Mouse (Mus musculus): Measurements from ENCODE around the gene Cyp2ab1.
"Not testable (repeated sequence)": the region's sequence is repeated elsewhere in the genome, so short reads cannot be mapped to it uniquely, and the experiment has no call there.

The Cyp2ab1 gene

DNA sequence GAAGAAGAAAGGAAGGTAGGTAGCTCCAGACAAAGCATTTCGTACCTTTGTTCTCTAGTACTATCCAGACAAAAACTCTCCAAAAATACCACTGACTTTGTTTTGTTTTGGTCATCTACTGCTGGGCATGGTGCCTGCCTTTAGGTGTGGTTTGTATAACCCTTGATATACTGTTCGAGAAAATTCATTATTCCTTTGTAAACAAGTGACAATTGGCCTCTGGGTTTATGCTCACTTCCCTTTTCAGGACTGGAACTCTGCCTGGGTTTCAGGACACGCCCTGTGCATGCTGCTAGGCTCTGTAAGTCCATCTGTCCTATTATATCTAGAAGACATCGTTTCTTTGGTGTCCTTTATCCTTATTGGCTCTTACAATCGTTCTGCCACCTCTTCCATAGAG lies at the start of gene Cyp2ab1:
Gene Cyp2ab1 (minus strand): TSS at position 119 of the 400 bp plus-strand sequence.
- no peak for DNase-seq (ENCODE audit: low spot score)

DNA sequence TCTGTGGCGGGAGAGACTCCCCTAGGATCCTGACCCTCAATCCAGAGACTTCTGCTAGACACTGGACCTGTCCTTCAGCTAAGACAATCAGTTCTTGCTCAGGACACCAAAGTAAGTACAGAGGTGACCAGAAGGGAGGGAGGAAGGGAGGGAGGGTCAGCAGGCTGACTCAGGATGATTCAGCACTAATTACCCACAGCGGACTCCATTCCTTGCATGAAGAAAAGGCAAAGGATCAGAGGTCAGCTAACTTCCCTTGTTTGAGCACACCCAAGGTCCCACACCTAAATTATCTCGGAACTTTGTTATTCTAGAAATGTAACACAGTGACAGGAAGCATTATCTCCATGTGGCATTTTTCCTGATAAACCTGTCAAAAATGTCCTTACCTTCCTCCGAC lies 46.5 kb upstream of the Cyp2ab1 start:
- DNase-seq (ENCODE audit: low spot score): no peak

DNA sequence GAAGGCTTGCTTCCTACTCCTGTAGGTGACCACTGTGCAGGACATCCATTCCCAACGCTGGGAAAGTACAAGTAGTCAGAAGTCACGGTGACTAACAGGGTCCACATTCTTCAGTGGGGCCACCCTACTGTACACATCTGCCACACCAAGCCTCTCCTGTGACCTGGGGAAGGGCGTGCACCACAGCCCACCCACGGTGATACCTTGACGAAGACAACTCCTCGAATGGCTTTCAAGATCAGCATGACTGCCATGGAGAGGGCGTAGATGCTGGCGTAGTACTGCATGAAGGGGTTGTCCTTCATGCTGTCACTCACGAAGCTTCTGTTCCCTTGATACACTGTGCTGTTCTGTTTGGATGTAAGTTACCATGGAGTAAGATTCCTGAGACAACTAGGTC lies 43.0 kb upstream of the Cyp2ab1 start:
- DNase-seq (ENCODE audit: low spot score): no peak

DNA sequence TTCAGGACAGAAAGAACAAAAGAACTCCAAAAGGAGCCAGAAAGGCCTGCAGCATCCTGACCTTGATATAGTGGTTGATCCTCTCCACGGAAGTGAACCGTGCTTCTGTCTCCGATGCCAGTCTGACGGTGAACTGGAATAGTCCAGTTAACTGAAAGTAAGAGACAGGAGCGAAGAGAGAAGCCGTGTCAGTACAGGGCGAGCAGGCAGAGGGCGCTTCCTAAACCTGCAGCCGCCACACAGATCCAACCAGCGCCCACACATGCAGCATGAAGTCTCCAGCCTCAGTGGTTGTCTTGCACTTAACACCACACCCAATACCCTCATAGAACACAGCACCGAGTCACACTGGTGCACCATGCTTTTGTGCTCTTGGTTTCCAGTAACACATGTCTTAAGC lies 36.9 kb upstream of the Cyp2ab1 start:
- no peak for DNase-seq (ENCODE audit: low spot score)

DNA sequence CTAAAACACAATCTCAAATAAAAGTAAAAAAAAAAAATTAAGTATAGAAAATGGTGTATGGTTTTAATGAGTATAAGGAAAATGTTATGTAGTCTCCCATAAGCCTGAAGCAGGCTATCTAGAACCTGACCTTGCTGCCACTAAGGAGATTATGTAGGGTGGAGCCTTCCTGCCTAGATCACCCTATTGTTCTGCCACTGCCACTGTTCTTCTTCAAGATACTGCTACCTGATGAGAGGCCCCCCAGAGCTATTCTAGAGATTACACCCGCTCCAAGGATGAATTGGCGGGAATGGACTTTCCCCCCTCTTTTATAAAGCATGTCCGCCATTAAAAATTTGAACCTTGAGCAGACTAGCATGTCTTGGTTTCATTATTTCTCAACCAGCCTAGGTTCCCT lies 36.3 kb upstream of the Cyp2ab1 start:
- DNase-seq (ENCODE audit: low spot score): not testable (repeated sequence)

DNA sequence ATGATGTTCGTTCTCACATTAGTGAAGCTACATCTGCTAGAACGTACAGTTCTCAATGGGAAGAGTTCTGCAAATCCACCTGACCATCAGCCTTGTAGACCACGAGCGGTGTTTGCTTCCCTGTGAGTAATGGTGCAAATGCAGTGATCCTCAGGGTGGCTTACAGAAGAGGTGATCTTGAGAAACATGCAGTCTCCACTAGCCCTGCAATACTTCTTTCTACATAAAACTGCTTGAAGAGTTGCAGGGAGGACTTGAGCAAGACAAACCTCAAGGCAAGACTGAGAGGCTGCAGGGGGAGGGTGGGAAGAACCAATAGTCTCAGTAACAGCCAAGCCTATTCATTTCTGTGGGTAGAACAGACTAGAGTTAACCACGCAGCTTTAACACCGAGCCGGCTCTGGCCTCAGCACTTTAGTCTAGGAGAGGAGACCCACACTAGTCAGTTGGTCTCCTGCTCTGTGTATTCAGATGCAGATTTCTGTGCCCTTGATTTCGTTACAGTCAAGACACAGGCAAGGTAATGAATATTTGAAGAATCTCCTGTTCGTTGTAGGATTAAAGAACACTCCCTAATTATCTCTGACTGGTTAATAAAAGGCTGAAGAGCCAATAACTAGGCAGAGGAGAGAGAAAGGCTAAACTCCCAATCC lies 34.6 kb upstream of the Cyp2ab1 start:
- no peak for DNase-seq (ENCODE audit: low spot score)

DNA sequence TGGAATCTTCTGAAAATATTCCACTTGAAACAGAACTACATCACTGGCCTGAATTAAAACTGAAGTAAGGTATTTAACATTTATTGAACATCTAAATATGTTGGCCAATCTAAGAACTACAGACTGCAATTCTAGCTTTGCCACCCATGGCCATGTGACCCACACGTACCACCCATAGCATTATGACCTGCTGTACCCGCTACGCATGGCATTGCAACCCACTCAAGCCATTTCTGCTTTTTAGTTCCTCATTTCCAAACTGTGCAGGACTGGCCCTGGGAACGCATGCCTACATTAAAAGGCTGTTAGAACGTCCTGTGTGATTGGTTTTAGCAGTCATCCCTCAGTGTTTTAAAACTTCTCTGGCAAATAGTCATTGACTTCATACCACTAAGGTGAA lies 32.6 kb upstream of the Cyp2ab1 start:
- DNase-seq (ENCODE audit: low spot score): no peak

DNA sequence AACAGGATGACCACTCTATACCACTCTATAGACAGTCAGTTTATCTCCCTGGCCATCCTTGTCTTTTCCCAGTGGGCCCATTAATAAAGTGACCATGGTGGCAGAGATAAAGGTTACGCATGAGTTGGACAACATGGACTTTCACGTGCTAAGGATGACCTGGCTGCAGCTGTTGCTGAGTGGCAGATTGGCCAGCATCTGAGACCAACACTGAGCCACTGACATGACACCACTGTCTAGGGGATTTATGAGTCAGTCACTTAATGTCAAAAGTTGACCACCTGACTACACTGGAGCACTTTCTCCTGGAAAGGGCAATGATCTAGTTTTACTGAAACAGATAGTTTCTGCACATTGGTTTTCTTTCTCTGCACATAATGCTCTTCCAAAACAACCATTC lies 29.6 kb upstream of the Cyp2ab1 start:
- DNase-seq (ENCODE audit: low spot score): no peak

DNA sequence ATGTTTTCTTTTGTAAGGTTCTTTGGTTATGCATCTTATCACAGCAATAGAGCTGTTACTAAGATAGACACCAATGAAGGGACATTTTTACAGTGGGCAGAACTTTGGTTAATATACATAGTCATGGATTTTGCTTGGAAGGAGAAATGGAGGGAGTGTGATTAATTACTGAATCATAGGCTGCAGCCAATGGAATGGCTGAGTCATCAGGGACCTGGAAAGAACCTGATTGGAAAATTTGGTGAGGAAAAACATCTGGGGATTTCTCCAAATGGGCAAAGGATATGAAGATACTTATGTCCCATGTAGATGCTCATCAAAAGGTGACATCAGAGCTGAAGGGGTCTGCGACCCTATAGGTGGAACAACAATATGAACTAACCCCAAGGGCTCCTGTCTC lies 28.8 kb upstream of the Cyp2ab1 start:
- no peak for DNase-seq (ENCODE audit: low spot score)

DNA sequence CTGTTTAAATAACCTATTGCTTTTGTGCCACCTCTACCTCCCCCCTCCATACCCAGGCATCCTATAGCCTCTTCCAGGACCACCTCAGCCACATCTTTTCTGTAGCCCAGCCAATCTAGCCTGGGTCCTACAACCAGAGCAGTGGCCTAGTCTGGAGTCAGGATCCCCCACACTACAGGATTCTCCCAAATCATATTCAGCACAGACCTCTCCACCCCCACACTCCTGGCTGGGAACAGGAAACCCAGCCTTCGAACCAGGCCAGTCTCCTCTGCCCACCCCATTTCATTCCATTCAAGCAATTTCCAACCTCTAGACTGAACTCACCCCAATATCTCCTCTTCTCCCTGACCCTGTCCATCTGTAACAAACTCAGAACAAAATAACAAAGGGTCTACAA lies 20.3 kb upstream of the Cyp2ab1 start:
- no peak for DNase-seq (ENCODE audit: low spot score)

DNA sequence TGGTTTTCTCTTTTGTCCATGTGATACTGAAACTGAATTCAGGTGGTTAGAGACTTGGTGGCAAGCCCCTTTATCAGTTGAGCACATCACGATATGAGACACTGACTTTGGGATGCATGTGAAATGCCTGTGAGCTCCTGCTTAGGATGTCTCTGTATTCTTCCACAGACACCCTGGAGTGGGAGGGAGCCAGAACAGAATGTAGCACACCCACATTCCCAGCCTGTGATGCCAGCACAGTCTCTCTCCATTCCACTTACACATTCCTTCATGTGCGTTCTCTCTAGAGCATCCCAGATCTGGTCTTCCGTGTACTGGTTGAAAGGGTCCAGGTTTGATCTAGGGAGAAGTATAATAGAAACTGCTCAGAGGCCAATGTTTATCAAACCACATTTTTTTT lies 13.4 kb upstream of the Cyp2ab1 start:
- peak; percentile 82 for DNase-seq (ENCODE audit: low spot score)

DNA sequence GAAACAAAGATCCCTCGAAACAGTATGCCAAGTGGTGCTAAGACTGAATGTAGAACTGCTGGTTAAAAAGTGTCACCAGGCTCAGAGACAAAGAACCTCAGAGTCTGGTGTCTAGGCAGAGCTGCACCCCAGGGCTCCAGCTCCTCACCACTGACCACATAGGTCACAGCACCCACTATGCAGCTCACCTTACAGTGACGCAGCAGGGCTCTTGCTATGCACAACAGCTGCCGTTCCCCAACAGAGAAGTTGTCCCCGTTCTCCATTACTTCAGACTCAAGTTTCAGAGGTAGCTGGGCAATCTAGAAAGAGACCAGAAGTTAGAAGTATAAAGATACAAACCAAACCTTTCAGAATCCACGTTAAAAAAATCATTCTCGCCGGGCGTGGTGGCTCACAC lies 9.7 kb upstream of the Cyp2ab1 start:
- no peak for DNase-seq (ENCODE audit: low spot score)

DNA sequence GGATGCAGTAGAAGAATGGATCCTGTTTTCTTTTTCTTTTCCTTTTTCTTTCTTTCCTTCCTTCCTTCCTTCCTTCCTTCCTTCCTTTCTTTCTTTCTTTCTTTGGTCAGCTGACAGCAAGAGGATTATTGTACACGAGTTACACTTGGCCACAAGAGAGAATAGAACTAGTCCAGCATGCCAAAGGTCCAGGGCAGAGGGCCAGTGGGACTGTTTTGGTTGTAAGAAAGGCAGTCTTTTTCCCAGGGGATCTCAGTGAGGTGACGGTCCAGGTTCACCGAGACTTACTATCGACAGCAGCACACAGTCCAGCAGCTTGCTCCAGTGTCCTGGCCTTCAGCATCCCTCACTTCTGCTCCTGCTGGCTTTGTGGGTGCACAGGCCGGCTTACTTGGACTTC lies 3.1 kb upstream of the Cyp2ab1 start:
- DNase-seq (ENCODE audit: low spot score): no peak

DNA sequence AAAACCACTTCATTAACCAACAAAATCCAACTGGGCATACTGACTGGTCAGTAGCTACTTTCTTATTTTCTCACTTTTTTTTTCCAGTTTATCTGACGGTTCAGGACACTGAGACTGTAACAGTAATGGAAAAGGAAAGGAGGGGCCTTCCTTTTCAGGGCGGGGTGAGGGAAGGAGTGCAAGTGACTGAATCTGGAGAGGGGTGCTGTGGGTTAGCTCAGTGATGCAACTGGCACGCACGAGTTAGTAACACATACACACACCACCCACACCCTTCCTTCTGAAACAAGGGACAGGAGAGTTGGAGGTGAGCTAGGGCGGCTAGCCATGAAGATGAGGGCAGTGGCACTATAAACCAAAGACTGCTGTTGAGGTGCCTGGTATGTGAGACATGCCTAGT lies 1.3 kb downstream of the Cyp2ab1 start:
- no peak for DNase-seq (ENCODE audit: low spot score)

DNA sequence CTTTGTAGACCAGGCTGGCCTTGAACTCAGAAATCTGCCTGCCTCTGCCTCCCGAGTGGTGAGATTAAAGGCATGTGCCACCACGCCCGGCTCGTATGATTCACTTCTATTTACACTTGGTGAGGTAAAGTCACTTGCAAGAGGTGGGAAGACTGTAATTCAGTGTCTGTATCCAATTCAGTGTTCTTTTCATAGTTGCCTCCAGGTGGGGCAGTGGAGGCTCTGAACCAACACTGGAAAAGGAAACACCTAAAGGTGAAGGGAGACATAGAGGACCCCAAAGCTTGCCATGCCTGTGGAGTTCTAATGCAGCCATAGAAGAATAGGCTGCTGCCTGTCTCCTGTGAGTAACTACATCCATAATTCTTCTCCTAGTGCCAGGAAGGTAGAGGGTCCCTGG lies 2.9 kb downstream of the Cyp2ab1 start:
- no peak for DNase-seq (ENCODE audit: low spot score)

DNA sequence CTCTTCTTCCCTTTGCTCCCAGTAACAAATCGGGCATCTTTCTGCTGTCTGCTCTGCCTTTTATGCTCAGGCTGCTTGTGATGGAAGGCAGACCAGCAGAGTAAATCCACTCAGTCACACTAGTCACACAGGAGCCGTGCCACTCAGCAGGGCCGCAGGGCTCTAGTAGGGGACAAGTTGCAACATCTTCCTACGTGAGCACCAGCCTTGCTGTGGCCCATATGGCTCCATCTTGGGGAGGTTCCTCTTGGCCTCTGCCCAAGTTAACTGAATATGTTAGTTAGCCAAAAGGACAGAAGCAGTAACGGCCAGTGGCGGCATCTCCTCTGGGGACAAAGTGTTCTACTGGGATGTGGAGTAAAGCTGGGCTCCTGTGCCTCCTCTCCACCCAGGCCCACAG lies 8.4 kb downstream of the Cyp2ab1 start:
- DNase-seq (ENCODE audit: low spot score): no peak

DNA sequence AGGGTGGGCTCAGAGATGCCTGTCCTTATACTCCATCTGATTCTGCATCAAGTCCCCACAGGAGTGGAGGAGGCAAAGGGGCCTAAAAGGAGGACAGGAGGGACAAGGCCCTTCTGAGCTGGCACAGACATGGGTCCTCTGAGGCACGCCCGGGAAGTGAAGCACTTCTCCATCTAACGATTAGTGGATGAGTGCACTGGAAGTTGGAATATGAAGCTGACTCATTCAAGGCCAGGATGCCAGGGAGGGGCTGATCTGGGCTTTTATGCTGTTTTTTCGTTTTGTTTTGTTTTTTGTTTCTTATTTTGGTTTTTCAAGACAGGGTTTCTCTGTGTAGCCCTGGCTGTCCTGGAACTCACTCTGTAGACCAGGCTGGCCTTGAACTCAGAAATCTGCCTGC lies 9.9 kb downstream of the Cyp2ab1 start:
- DNase-seq (ENCODE audit: low spot score): no peak

DNA sequence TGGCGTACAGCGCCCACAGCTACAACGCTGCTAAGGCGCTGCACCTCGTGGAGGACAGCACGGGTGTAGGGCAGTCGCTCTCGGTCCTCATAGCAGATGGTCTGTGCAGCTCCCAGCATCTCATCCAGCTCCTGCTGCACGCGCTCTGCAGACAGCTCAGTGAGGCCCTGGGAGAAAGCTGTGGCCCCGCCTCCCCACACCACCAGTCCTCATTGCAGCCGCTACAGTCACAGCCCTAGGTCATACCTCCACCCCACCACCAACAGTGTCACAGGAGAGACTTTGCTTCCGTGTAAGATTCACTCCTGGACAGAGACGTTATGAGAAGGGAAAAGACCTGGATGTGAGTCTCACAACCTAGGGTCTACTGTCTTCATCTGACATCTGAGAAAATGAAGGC lies 12.9 kb downstream of the Cyp2ab1 start:
- DNase-seq (ENCODE audit: low spot score): no peak

DNA sequence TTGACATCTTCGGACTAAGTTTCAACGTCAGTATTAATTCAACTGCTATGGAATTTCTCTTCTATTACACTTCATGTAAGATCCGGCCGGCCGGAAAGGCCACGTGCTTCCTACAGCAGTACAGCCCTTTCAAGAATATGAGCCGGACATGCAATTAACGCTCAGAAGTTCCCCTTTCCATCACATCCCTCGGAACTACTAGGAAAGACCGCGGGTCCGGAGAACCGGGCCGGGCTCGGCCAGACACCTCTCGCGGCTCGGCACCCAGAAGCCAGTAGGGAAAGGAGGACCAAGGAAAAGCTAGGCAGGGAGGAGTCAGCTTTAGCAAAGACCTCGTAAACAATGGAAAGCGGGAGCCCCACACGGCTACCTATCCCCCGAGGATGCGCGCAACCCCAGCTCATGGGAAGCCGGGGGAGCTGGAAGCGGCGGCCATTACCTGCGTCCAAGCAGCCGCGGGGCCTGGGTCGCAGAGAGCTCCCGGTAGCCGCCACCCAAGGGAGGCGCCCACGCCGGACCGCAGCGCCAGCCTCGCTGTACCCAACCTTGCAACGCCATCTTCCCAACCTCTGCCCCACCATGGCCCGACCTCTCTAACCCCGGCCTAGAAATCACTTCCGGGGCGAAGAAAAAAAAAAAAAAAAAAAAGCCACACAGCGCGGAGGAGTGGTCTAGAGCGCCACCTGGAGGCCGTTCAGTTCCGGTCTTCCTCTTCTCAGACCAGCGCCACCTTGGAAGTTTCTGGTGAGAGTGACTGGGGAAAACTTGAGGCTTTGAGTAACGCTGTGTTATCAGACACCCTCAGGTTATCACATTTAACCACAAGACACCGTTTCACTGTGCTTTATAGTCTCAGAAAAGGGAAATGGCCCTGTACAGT lies 23.2 kb downstream of the Cyp2ab1 start, which contains the start of gene Parl:
Gene Parl (minus strand): TSS at position 618 of the 880 bp plus-strand sequence.
- peak; percentile 45 for DNase-seq (ENCODE audit: low spot score)

DNA sequence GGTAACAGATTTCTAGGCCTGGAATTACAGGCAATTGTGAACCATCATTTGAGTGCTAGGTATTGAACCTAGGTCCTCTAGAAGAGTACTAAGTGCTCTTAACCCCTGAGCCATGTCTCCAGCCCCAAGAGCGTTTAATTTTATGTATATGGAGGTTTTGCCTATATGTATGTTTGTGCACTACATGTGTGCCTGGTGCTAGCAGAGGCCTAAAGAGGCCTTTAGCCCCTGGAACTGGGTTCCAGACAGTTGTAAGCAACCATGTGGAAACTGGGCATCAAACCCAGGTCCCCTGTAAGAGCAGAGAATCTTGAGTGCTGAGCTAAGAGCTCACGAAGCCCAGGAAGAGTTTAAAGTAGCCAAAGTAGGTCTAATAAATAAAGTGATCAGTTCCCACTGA lies 25.1 kb downstream of the Cyp2ab1 start:
- no peak for DNase-seq (ENCODE audit: low spot score)

DNA sequence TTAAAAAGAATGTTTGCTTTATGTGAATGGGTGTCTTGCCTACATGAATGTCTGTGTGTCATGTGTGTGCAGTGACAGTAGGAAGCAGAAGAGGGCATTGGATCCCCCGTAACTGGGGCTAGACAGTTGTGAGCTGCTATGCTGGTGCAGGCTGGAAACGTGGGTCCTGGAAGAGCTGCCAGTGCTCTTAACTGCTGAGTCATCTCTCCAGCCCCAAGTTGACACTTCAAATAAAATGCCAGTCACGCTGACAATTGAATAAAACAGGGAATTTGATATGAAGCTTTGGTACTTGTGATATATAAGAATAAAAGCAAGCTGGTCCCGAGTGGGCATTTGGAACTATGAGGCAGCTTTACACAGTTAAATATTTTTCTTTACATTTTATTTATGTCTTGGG lies 45.0 kb downstream of the Cyp2ab1 start:
- DNase-seq (ENCODE audit: low spot score): no peak

DNA sequence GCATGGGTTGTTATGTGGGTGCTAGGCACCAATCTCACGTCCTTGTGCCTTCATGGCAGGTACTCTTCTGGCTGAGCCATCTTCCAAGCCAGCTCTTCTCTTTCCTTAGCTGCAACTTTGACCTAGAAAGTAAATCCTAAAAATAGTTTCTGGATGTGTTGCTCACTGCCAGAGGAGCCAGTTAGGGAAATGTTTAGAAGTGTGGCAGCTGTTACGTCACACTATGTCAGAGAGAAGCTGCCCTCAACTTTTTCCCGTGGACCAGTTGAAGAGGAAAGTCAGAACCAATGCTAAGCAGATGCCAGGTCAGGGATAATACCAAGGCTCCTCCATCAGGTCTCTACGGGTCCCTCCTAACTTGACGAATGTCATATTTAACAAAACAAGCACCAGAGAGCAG lies 45.8 kb downstream of the Cyp2ab1 start:
- no peak for DNase-seq (ENCODE audit: low spot score)

DNA sequence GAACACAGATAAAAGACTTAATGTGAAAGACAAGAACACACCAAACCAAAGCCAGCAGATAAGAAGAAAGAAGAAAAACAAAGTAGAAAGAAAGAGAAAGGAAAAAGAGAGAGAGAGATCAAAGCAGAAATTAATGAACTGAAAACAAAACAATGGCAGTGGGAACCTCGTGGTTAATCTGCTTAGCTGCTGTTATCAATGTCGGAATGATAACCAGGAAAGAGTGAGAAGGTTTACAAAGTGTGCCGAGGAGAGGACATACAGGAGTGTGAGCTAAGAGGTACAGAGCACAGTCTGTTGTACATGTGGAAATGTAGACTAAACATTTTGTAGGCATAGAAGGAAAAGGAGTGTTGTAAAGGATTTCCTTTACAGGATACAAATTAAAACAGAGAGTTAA lies 52.2 kb downstream of the Cyp2ab1 start:
- no peak for DNase-seq (ENCODE audit: low spot score)

DNA sequence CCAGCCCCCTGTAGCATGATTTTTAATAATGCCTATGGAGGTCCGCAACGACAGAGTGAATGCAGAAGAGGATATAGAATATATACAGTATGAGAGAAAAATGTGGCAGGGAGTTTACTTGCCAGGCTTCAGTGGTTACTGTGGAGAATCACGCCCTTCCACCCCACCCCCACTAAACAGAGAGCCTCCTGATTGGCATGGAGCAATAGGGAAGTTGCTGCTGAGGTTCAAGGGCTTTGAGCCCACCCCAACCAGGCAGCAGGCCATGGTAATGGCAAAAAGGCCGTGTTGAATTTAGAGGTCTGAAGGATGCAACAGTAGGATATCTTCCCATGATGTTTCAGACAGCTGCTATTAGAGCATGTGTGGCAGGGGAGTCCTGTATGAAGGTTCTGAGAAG lies 53.9 kb downstream of the Cyp2ab1 start:
- DNase-seq (ENCODE audit: low spot score): no peak
